Mouse (Mus musculus): ENCODE data around the gene Sirt4.

GRCm38 (mm10) chr5:115528128-115528527 is 43.6 kb upstream of the Sirt4 start:
- TF ChIP-seq CTCF (IDR thresholded peaks at IDR 0.05) = no peak
- TF ChIP-seq EP300 (IDR thresholded peaks at IDR 0.05) = no peak
